Mouse (Mus musculus): ENCODE results near the gene Snx5. TPM values are rescaled to one million over a fixed set of nuclear protein-coding genes. Genes with fewer than 3 reads are reported as not detected.

The Snx5 gene
- polyA plus RNA-seq, 1 experiment: 12.9 TPM

GRCm38 (mm10) chr2:144203001-144203400, 67.7 kb downstream of the Snx5 start:
- Histone ChIP-seq H3K27ac (ENCODE audit: control insufficient read depth, insufficient read depth, low read depth, low read length) (no peak overlapping the region), H3K36me3 (ENCODE audit: control insufficient read depth, insufficient read depth, low read length) (no peaks in the 10 kb centered on the region), H3K27me3 (ENCODE audit: control insufficient read depth, insufficient read depth, low read length) (no peaks in the 10 kb centered on the region), H3K4me1 (ENCODE audit: control insufficient read depth, insufficient read depth, low read length) (no peaks in the 10 kb centered on the region; the same call in 1 of the 2 replicates), H3K4me3 (ENCODE audit: control insufficient read depth, low read depth, low read length) (no peak overlapping the region)
- TF ChIP-seq CTCF (IDR thresholded peaks at IDR 0.05; ENCODE audit: control insufficient read depth, insufficient read depth, insufficient replicate concordance, low read depth, low read length) (no peak), POLR2A (IDR thresholded peaks at IDR 0.05; ENCODE audit: control insufficient read depth, low read depth, low read length) (no peak)

- TF ChIP-seq CTCF (IDR thresholded peaks at IDR 0.05; ENCODE audit: control insufficient read depth, insufficient read depth, insufficient replicate concordance, low read depth, low read length) (no peak), POLR2A (IDR thresholded peaks at IDR 0.05; ENCODE audit: control insufficient read depth, low read depth, low read length) (no peak)
- Histone ChIP-seq H3K4me3 (ENCODE audit: control insufficient read depth, low read depth, low read length) (no peak overlapping the region), H3K4me1 (ENCODE audit: control insufficient read depth, insufficient read depth, low read length) (no peaks in the 10 kb centered on the region), H3K36me3 (ENCODE audit: control insufficient read depth, insufficient read depth, low read length) (no peaks in the 10 kb centered on the region), H3K27me3 (ENCODE audit: control insufficient read depth, insufficient read depth, low read length) (no peaks in the 10 kb centered on the region), H3K27ac (ENCODE audit: control insufficient read depth, insufficient read depth, low read depth, low read length) (no peak overlapping the region)
Measured at GRCm38 (mm10) chr2:144202567-144202966, 68.1 kb downstream of the Snx5 start.

GRCm38 (mm10) chr2:144202151-144202550, 68.6 kb downstream of the Snx5 start:
- Histone ChIP-seq H3K4me1 (ENCODE audit: control insufficient read depth, insufficient read depth, low read length) (no peaks in the 10 kb centered on the region), H3K36me3 (ENCODE audit: control insufficient read depth, insufficient read depth, low read length) (no peaks in the 10 kb centered on the region), H3K4me3 (ENCODE audit: control insufficient read depth, low read depth, low read length) (no peak overlapping the region), H3K27ac (ENCODE audit: control insufficient read depth, insufficient read depth, low read depth, low read length) (no peak overlapping the region), H3K27me3 (ENCODE audit: control insufficient read depth, insufficient read depth, low read length) (no peaks in the 10 kb centered on the region)
- TF ChIP-seq POLR2A (IDR thresholded peaks at IDR 0.05; ENCODE audit: control insufficient read depth, low read depth, low read length) (no peak), CTCF (IDR thresholded peaks at IDR 0.05; ENCODE audit: control insufficient read depth, insufficient read depth, insufficient replicate concordance, low read depth, low read length) (no peak)

Other genes with a start within 250 kb of the Snx5 start
- gene Banf2, start 237.8 kb downstream of the Snx5 start, polyA plus RNA-seq (2012; rRNA removed): 212 and 222 TPM in 2 replicates
- gene Mgme1, start 243 bp downstream of the Snx5 start, polyA plus RNA-seq (2012; rRNA removed): 2.5 and 2.8 TPM in 2 replicates
- 62.9 and 89.3 TPM in 2 replicates for gene Ovol2, start 61.2 kb upstream of the Snx5 start, polyA plus RNA-seq (2012; rRNA removed)
- gene Kat14, start 98.1 kb upstream of the Snx5 start, polyA plus RNA-seq (2012; rRNA removed): 6.9 and 7.2 TPM in 2 replicates
- not detected in 2 replicates for gene Pet117, start 98.1 kb upstream of the Snx5 start, polyA plus RNA-seq (2012; rRNA removed)